Mouse (Mus musculus): ENCODE results near the gene Tmem59l. TPM values are rescaled to one million over a fixed set of nuclear protein-coding genes. Genes with fewer than 3 reads are reported as not detected.

Tmem59l gene
- total RNA-seq, 2 experiments from 2014 or later = not detected

Other genes starting within 250 kb of the Tmem59l start
- 10 to 100 TPM; 23.2 to 24.3 TPM for gene Homer3, start 204.5 kb downstream of the Tmem59l start, total RNA-seq (2021)
- 10 to 100 TPM; 42.8 to 42.9 TPM for gene Ddx49, start 184.9 kb downstream of the Tmem59l start, total RNA-seq (2021)
- 100 to 1,000 TPM; 168 to 177 TPM for gene Cope, start 184.8 kb downstream of the Tmem59l start, total RNA-seq (2021)
- gene Cers1, start 171.6 kb downstream of the Tmem59l start, total RNA-seq (2021) = 10 to 100 TPM; 23.1 to 24.4 TPM
- 1 to 10 TPM; 3.5 to 4.0 TPM for gene Gdf1, start 157.5 kb downstream of the Tmem59l start, total RNA-seq (2021)
- gene Upf1, start 134.1 kb downstream of the Tmem59l start, total RNA-seq (2021) = 10 to 100 TPM; 45.0 to 47.9 TPM
- 1 to 10 TPM; 4.6 to 9.3 TPM for gene Comp, start 113.8 kb downstream of the Tmem59l start, total RNA-seq (2021)
- gene Crtc1, start 47.8 kb downstream of the Tmem59l start, total RNA-seq (2021) = 10 to 100 TPM; 16.4 to 20.8 TPM
- gene Klhl26, start 10.4 kb downstream of the Tmem59l start, total RNA-seq (2021) = 1 to 10 TPM; 8.1 to 10.0 TPM
- 1 to 10 TPM; 3.7 to 4.7 TPM for gene Crlf1, start 5.8 kb upstream of the Tmem59l start, total RNA-seq (2021)
- gene Rex1bd, start 19.4 kb upstream of the Tmem59l start, total RNA-seq (2021) = 100 to 1,000 TPM; 118 to 119 TPM
- gene Uba52, start 23.4 kb upstream of the Tmem59l start, total RNA-seq (2021) = 1,000 to 10,000 TPM; 1,604 to 1,674 TPM
- 100 to 1,000 TPM; 162 to 184 TPM for gene Fkbp8, start 40.4 kb upstream of the Tmem59l start, total RNA-seq (2021)
- gene Kxd1, start 40.6 kb upstream of the Tmem59l start, total RNA-seq (2021) = 10 to 100 TPM; 57.6 to 60.7 TPM
- gene Ell, start 52.1 kb upstream of the Tmem59l start, total RNA-seq (2021) = 10 to 100 TPM; 16.1 to 18.2 TPM
- gene Isyna1, start 107.0 kb upstream of the Tmem59l start, total RNA-seq (2021) = 10 to 100 TPM; 22.8 to 31.3 TPM
- gene Ssbp4, start 121.5 kb upstream of the Tmem59l start, total RNA-seq (2021) = 10 to 100 TPM; 49.6 to 60.7 TPM
- 1 to 10 TPM; 2.5 to 3.2 TPM for gene Lrrc25, start 128.8 kb upstream of the Tmem59l start, total RNA-seq (2021)
- gene Gdf15, start 145.1 kb upstream of the Tmem59l start, total RNA-seq (2021) = under 1 TPM; 0.32 to 0.39 TPM
- gene Pgpep1, start 173.0 kb upstream of the Tmem59l start, total RNA-seq (2021) = 10 to 100 TPM; 41.4 to 47.0 TPM
- 10 to 100 TPM; 70.1 to 84.7 TPM for gene Lsm4, start 185.9 kb upstream of the Tmem59l start, total RNA-seq (2021)
- 100 to 1,000 TPM; 201 to 228 TPM for gene Jund, start 211.6 kb upstream of the Tmem59l start, total RNA-seq (2021)
- not detected for gene Iqcn, start 216.1 kb upstream of the Tmem59l start, total RNA-seq (2021)
- not detected for gene Gm3336, start 231.2 kb upstream of the Tmem59l start, total RNA-seq (2021)
- 1 to 10 TPM; 1.4 to 1.5 TPM for gene Pde4c, start 236.4 kb upstream of the Tmem59l start, total RNA-seq (2021)

All from gastrocnemius, postnatal 4 days (tissue).